Mouse (Mus musculus) kidney, postnatal 0 days (tissue): ENCODE data around the gene Dgkg. TPM values are rescaled to one million over a fixed set of nuclear protein-coding genes. Genes with fewer than 3 reads are reported as not detected.

ENCODE experiments used
- ATAC-seq: fragments of 200-750 bp; cut with Nextera tagmentation; replicated peaks from 2 replicates; pipeline ENCODE4 v1.8.0; 2017; ENCODE audit warnings: low read depth, moderate number of reproducible peaks, moderate TSS enrichment, moderate library complexity; ENCODE audit not compliant: low FRiP score
- DNase-seq: peaks from one replicate; pipeline ENCODE4 v3.0.0-alpha.2; 2016; ENCODE audit warnings: low spot score
- H3K27ac ChIP-seq: fragments of 300-500 bp; sonication (generic); 2 replicates; pipeline ENCODE4 v1.5.1; 2014; ENCODE audit warnings: mild to moderate bottlenecking
- H3K27me3 ChIP-seq: fragments of 300-500 bp; sonication (generic); 2 replicates; pipeline ENCODE4 v1.6.1; 2014; ENCODE audit warnings: low read length, mixed read lengths; ENCODE audit not compliant: insufficient read depth
- H3K36me3 ChIP-seq: fragments of 300-500 bp; sonication (generic); 2 replicates; pipeline ENCODE4 v1.6.1; 2014; ENCODE audit warnings: low read length, mixed read lengths; ENCODE audit not compliant: insufficient read depth
- H3K4me1 ChIP-seq: fragments of 300-500 bp; sonication (generic); replicated peaks from 2 replicates; pipeline ENCODE4 v1.6.1; 2014; ENCODE audit warnings: antibody characterized with exemption, low read length, mixed read lengths; ENCODE audit not compliant: insufficient read depth
- H3K4me2 ChIP-seq: fragments of 300-500 bp; sonication (generic); 2 replicates; pipeline ENCODE4 v1.6.1; 2014; ENCODE audit warnings: mild to moderate bottlenecking, low read length, moderate library complexity, mixed read lengths
- H3K4me3 ChIP-seq: fragments of 300-500 bp; sonication (generic); replicated peaks from 2 replicates; pipeline ENCODE4 v1.5.1; 2014; ENCODE audit warnings: low read depth, low read length
- H3K9ac ChIP-seq: fragments of 300-500 bp; sonication (generic); 2 replicates; pipeline ENCODE4 v1.6.1; 2014; ENCODE audit warnings: low read depth, low read length
- H3K9me3 ChIP-seq: fragments of 300-500 bp; sonication (generic); replicated peaks from 2 replicates; pipeline ENCODE4 v1.6.1; 2016; ENCODE audit warnings: low read length, inconsistent platforms, mixed read lengths
- CTCF ChIP-seq: IDR thresholded peaks from 2 replicates; pipeline ENCODE4 v1.5.1; 2016; ENCODE audit warnings: antibody characterized with exemption, low read depth, mild to moderate bottlenecking, moderate library complexity
- WGBS: fragments of 180-500 bp; shearing (Covaris S2); extraction: QIAGEN DNeasy Blood & Tissue Kit; methylation state at CpG from one replicate; pipeline ENCODE4 v1.1.7; 2014; 5-methylcytosine and 5-hydroxymethylcytosine counted together
- polyA plus RNA-seq: library from polyadenylated mRNA; unstranded; fragments of >200 nt; fragmentation: Nextera tagmentation; extraction: Ambion mirVana; gene quantifications from 2 replicates; pipeline ENCODE4 v1.2.1, GENCODE M21; 2015

Gene Dgkg
- polyA plus RNA-seq, 1 experiment from 2014 or later, result 0.67 TPM

DNA sequence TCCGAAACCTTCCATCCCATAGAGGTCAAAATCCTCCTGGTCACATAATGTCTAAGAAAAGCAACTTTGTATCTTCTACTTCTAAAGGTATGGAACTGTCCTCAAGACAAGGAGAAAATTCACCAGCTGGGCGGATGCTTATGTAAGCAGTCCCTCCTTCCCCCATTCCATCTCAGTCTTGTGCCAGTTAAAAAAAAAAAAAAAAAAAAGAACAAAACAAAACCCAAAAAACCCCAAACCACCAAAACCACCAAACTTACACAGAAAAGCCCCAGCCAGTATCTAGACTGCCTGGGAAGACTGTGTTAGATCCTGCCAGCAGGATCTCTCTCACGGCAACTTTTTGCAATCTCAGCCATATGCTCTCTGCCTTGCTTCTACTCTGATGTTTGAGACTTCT lies 123.9 kb downstream of the Dgkg start:
- DNase-seq (no peak), ATAC-seq (no peak)
- Histone ChIP-seq H3K27ac (no peak overlapping the region), H3K9me3 (no peaks in the 10 kb centered on the region), H3K4me3 (no peak overlapping the region), H3K36me3 (no peaks in the 10 kb centered on the region), H3K27me3 (no peaks in the 10 kb centered on the region), H3K9ac (no peak overlapping the region), H3K4me1 (no peaks in the 10 kb centered on the region), H3K4me2 (no peak overlapping the region)
- TF ChIP-seq CTCF, result no peak
- 75% methylated on average over 3 of the region's 3 CpGs for WGBS

DNA sequence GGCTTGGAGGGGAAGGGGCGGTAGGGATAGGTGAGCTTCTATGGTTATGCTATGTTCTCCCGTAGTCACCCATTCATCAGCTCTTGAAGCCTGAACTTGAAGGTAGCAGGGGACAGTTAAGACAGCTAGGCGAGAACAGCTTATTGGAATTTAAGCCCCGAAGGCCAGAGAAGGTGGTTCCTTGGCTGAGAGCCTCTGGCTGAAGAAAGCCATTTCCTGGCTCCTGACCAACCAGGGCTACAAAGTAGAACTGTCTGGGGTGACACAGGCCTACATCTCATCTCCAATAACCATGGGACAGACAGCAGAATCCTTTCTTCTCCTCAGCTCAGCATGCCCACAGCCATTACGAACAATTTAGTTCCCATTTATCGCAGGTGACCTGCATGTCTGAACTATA lies 125.2 kb downstream of the Dgkg start:
- TF ChIP-seq CTCF, result no peak
- no peak for ATAC-seq
- no peaks in the 10 kb centered on the region for H3K27me3 ChIP-seq
- no peak overlapping the region for H3K4me3 ChIP-seq
- WGBS, result 77% methylated on average over 6 of the region's 6 CpGs
- no peak for DNase-seq
- H3K9ac ChIP-seq, result no peak overlapping the region
- no peak overlapping the region for H3K27ac ChIP-seq
- H3K4me2 ChIP-seq, result no peak overlapping the region
- H3K9me3 ChIP-seq, result no peaks in the 10 kb centered on the region
- H3K4me1 ChIP-seq, result no peaks in the 10 kb centered on the region
- no peaks in the 10 kb centered on the region for H3K36me3 ChIP-seq

DNA sequence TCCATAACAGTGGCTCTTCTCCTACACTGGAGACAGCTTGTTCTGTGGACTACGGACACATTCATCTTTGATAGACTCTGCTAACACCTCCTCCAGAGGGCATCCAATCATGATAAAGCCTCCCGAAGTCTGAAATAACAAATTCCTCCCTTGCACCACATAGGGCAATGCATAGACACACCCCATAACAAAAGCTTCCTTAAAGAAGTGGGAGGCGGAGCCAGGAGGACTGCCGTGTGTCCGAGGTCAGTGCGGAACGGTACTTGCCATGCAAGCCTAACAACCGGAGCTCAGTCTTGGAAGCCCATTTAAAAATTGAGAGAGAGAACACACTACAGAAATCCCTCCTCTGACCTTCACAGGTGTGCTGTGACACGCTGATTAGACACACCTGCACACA lies 126.0 kb downstream of the Dgkg start:
- no peak for ATAC-seq
- no peaks in the 10 kb centered on the region for H3K27me3 ChIP-seq
- H3K9ac ChIP-seq, result no peak overlapping the region
- no peaks in the 10 kb centered on the region for H3K9me3 ChIP-seq
- no peak overlapping the region for H3K27ac ChIP-seq
- TF ChIP-seq CTCF, result no peak
- whole genome bisulfite sequencing, result 75% methylated on average over 9 of the region's 9 CpGs
- no peak overlapping the region for H3K4me3 ChIP-seq
- H3K36me3 ChIP-seq, result no peaks in the 10 kb centered on the region
- no peak for DNase-seq
- H3K4me2 ChIP-seq, result no peak overlapping the region
- no peaks in the 10 kb centered on the region for H3K4me1 ChIP-seq

DNA sequence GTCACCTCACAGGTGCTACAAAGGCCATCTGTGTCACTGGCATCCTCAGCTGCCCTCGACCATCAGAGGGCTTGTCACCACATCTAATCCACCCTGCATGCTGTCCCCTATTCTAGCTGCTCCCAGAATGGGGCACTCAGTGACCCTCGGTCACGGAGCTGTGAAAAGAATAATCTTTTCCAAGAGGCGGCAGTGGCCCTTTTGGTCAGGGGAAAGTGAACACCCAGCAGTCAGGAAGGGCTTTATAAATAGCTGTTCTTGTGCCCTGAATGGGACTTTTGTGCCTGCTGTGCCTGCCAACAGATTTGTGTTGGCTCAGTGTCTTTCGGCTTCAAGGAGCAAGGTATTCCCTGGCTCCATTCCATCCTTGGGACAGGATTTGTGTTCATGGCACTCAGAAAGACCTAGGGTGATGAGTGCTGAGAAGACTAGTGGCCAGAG lies 129.5 kb downstream of the Dgkg start:
- no peak for TF ChIP-seq CTCF
- Histone ChIP-seq H3K4me1 (no peaks in the 10 kb centered on the region), H3K9me3 (no peaks in the 10 kb centered on the region), H3K27me3 (no peaks in the 10 kb centered on the region), H3K27ac (no peak overlapping the region), H3K4me3 (no peak overlapping the region), H3K36me3 (no peaks in the 10 kb centered on the region), H3K4me2 (no peak overlapping the region), H3K9ac (no peak overlapping the region)
- 42% methylated on average over 5 of the region's 5 CpGs for WGBS
- ATAC-seq (no peak), DNase-seq (no peak)

DNA sequence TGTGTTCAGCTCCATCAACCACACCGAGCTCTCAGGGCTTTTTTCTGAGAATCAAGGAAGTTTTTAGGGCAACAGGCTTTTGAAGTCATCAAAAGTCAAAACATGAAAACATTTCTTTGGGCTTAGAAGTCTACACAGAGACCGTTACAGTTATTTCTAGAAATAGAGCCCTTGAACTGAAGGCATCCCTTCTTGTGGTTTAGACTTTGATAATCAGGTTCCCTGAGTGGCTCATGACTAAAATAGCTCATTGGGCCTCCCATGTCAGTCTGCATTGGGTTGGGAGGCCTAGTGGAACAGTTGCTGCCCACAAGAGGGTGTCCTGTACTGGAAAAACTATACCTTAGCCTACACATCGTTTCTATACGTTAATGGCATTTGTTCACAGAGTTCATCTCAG lies 130.6 kb downstream of the Dgkg start:
- H3K27ac ChIP-seq, result no peak overlapping the region
- no peaks in the 10 kb centered on the region for H3K4me1 ChIP-seq
- TF ChIP-seq CTCF, result no peak
- H3K36me3 ChIP-seq, result no peaks in the 10 kb centered on the region
- H3K9ac ChIP-seq, result no peak overlapping the region
- no peak for ATAC-seq
- H3K4me2 ChIP-seq, result no peak overlapping the region
- 80% methylated on average over 4 of the region's 4 CpGs for WGBS
- no peak overlapping the region for H3K4me3 ChIP-seq
- no peaks in the 10 kb centered on the region for H3K9me3 ChIP-seq
- DNase-seq, result no peak
- H3K27me3 ChIP-seq, result no peaks in the 10 kb centered on the region

DNA sequence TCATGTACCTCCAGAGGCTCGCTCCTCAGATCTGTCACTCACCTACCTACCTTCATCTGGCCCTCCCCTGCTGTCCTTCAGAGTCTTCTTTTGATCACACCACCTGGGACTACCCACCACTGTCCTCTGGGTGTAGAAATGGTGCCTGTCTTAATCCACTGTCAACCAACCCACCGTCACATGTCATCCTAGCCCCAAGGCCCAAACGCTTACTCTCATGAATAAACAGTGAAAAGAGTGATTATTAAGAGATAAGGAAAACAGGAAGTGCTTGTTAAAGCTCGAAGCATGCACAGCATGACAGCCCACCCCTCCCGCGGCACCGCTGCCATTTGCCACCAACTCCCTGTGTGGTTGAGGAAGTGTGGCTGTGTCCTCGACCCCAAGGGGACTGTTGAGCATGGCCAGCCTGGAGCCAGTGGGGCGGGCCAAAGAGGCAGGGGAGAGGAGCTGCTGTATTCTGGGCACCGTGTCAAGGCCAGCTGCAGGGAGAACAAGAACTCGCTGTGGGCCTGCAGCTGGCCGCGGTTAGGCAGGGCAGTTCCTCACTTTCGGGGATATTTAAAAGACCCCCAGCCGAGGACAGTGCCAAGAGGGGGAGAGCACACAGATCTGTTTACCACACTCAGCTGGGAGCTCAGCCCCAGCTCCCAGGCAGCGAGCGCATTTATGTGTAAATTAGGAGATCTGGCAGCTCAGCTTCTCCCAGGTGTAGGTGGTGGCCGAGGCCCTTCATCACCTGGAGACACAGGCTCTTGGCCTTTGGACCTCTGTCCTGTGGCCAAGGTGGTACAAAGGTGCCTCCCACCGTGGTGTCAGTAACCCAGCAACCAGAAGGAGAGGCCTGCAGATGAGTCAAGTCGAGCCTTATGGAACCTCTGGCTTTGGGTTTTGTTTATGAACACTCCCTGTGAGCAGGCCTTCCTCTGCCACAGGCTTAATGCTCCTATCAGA lies 139.3 kb downstream of the Dgkg start:
- H3K36me3 ChIP-seq, result no peaks in the 10 kb centered on the region
- H3K4me2 ChIP-seq, result no peak overlapping the region
- WGBS, result 15% methylated on average over 20 of the region's 20 CpGs
- TF ChIP-seq CTCF, result no peak
- no peaks in the 10 kb centered on the region for H3K9me3 ChIP-seq
- no peak overlapping the region for H3K4me3 ChIP-seq
- no peaks in the 10 kb centered on the region for H3K27me3 ChIP-seq
- H3K27ac ChIP-seq, result no peak overlapping the region; the same call in 1 of the 2 replicates
- DNase-seq (peak; percentile 70), ATAC-seq (peak; percentile 60; the same call in 1 of the 2 replicates)
- H3K9ac ChIP-seq, result 0 out of 2 replicates have a peak overlapping the region, but pooled peaks have one; percentile 13
- H3K4me1 ChIP-seq, result peaks cover 11% of the 10 kb centered on the region; the same call in 1 of the 2 replicates
